In genomic region chr4:49520572-49521340, GRCm38 (mm10) we compare ENCODE assay signal across 8 mouse cellular contexts. TPM values are rescaled to one million over a fixed set of nuclear protein-coding genes. Genes with fewer than 3 reads are reported as not detected.
DNase-seq lines count a peak whose midpoint lies in the region; ATAC-seq and TF ChIP-seq lines count a peak whose summit lies in the region.

Gene Mrpl50, minus strand, starts transcription at chr4:49521093.
Gene Zfp189, plus strand, starts transcription at chr4:49521176.

- peak within 1 kb of the TSS; percentile 82 for H3K9ac ChIP-seq in ES-Bruce4 (ENCODE audit: low read depth, poor library complexity, severe bottlenecking)
- H3K9ac ChIP-seq in forebrain, embryonic 13.5 days, result peak within 1 kb of the TSS; percentile 76
- peak within 1 kb of the TSS; percentile 88 for H3K9ac ChIP-seq in liver, postnatal 0 days (replicated peaks)
- peak within 1 kb of the TSS; percentile 73 for H3K9ac ChIP-seq in neural tube, embryonic 14.5 days (replicated peaks; ENCODE audit: low read depth, low read length)

- peak within 1 kb of the TSS; percentile 75 for H3K4me2 ChIP-seq in forebrain, embryonic 13.5 days
- H3K4me2 ChIP-seq in liver, postnatal 0 days (ENCODE audit: low read depth, low read length), result peak within 1 kb of the TSS; percentile 90
- H3K4me2 ChIP-seq in neural tube, embryonic 14.5 days (ENCODE audit: low read depth, low read length), result peak within 1 kb of the TSS; percentile 71

- intact Hi-C loops in heart, postnatal 10 days (cut with DNase I), result loop anchor here (5.0 kb wide), 1 partner anchor 112 kb away; the partner anchor contains the start of gene Rnf20

- peak; percentile 99 for ATAC-seq in cerebellum, adult (ENCODE audit: insufficient number of reproducible peaks, low FRiP score, low TSS enrichment)
- peak; percentile 99 for ATAC-seq in forebrain, embryonic 13.5 days
- ATAC-seq in liver, postnatal 0 days, result peak; percentile 100
- ATAC-seq in neural tube, embryonic 14.5 days (ENCODE audit: low read depth), result peak; percentile 99

- H3K27ac ChIP-seq in ES-Bruce4 (ENCODE audit: insufficient read depth, low read length), result peak within 1 kb of the TSS; percentile 39; the same call in 1 of the 2 replicates
- peak within 1 kb of the TSS; percentile 6; the same call in 1 of the 2 replicates for H3K27ac ChIP-seq in forebrain, embryonic 13.5 days
- H3K27ac ChIP-seq in liver, postnatal 0 days (ENCODE audit: low read depth), result peak within 1 kb of the TSS; percentile 90
- peak within 1 kb of the TSS; percentile 66; the same call in 1 of the 2 replicates for H3K27ac ChIP-seq in neural tube, embryonic 14.5 days (ENCODE audit: low read depth, low read length)

- no peaks in the 10 kb centered on the region for H3K9me3 ChIP-seq in ES-Bruce4 (replicated peaks; ENCODE audit: control insufficient read depth, insufficient read depth, low read length, poor library complexity, severe bottlenecking)
- no peaks in the 10 kb centered on the region for H3K9me3 ChIP-seq in forebrain, embryonic 13.5 days (replicated peaks)
- no peaks in the 10 kb centered on the region for H3K9me3 ChIP-seq in liver, postnatal 0 days (ENCODE audit: low read length)
- no peaks in the 10 kb centered on the region for H3K9me3 ChIP-seq in neural tube, embryonic 14.5 days (ENCODE audit: control insufficient read depth, low read length)

- under 1% methylated on average over 41 of the region's 41 CpGs for WGBS in forebrain, embryonic 13.5 days
- WGBS in large intestine, adult 2 months, result under 1% methylated on average over 41 of the region's 41 CpGs
- under 1% methylated on average over 41 of the region's 41 CpGs for WGBS in liver, postnatal 0 days (ENCODE audit: insufficient replicate concordance)
- under 1% methylated on average over 41 of the region's 41 CpGs for WGBS in neural tube, embryonic 14.5 days

- no peak for TF ChIP-seq EP300 in ES-Bruce4 (IDR thresholded peaks at IDR 0.05; ENCODE audit: insufficient read depth, low read depth, low read length)
- no peak for TF ChIP-seq EP300 in liver, postnatal 0 days (IDR thresholded peaks at IDR 0.05; ENCODE audit: low read depth)

- H3K36me3 ChIP-seq in ES-Bruce4 (ENCODE audit: control insufficient read depth, insufficient read depth, low read length, poor library complexity, severe bottlenecking), result no peaks in the 10 kb centered on the region
- H3K36me3 ChIP-seq in forebrain, embryonic 13.5 days (ENCODE audit: poor library complexity, severe bottlenecking), result peaks cover 24% of the 10 kb centered on the region
- peaks cover 4% of the 10 kb centered on the region; the same call in 1 of the 2 replicates for H3K36me3 ChIP-seq in liver, postnatal 0 days (replicated peaks; ENCODE audit: insufficient read depth, low read length)
- H3K36me3 ChIP-seq in neural tube, embryonic 14.5 days (ENCODE audit: control insufficient read depth, insufficient read depth, low read length), result 0 out of 2 replicates have a peak, but pooled peaks cover 2% of the 10 kb centered on the region

- peak; percentile 97 for DNase-seq in heart, postnatal 10 days
- peak; percentile 92 for DNase-seq in large intestine, adult 2 months (ENCODE audit: low read depth, low spot score)
- peak; percentile 92 for DNase-seq in liver, postnatal 0 days
- peak; percentile 88 for DNase-seq in testis, postnatal 10 days (ENCODE audit: low spot score)

- no peak for TF ChIP-seq POLR2A in ES-Bruce4 (IDR thresholded peaks at IDR 0.05; ENCODE audit: insufficient read depth, low read length)

- H3K27me3 ChIP-seq in ES-Bruce4 (ENCODE audit: control insufficient read depth, insufficient read depth, low read length, poor library complexity, severe bottlenecking), result no peaks in the 10 kb centered on the region
- no peaks in the 10 kb centered on the region for H3K27me3 ChIP-seq in forebrain, embryonic 13.5 days
- H3K27me3 ChIP-seq in liver, postnatal 0 days (ENCODE audit: insufficient read depth, low read length), result no peaks in the 10 kb centered on the region
- H3K27me3 ChIP-seq in neural tube, embryonic 14.5 days (ENCODE audit: control insufficient read depth, insufficient read depth, low read length), result no peaks in the 10 kb centered on the region

- no peaks in the 10 kb centered on the region for H3K4me1 ChIP-seq in ES-Bruce4 (ENCODE audit: control insufficient read depth, insufficient read depth, low read length)
- peaks cover 37% of the 10 kb centered on the region for H3K4me1 ChIP-seq in forebrain, embryonic 13.5 days
- peaks cover 13% of the 10 kb centered on the region for H3K4me1 ChIP-seq in liver, postnatal 0 days (ENCODE audit: insufficient read depth)
- H3K4me1 ChIP-seq in neural tube, embryonic 14.5 days (ENCODE audit: control insufficient read depth, insufficient read depth, low read length), result peaks cover 14% of the 10 kb centered on the region

- H3K4me3 ChIP-seq in ES-Bruce4 (ENCODE audit: low read depth, low read length), result peak within 1 kb of the TSS; percentile 99
- peak within 1 kb of the TSS; percentile 74 for H3K4me3 ChIP-seq in forebrain, embryonic 13.5 days
- peak within 1 kb of the TSS; percentile 84 for H3K4me3 ChIP-seq in liver, postnatal 0 days (ENCODE audit: low read depth, low read length)
- peak within 1 kb of the TSS; percentile 64 for H3K4me3 ChIP-seq in neural tube, embryonic 14.5 days (ENCODE audit: low read depth, low read length)

- no peak for TF ChIP-seq CTCF in ES-Bruce4 (IDR thresholded peaks at IDR 0.05; ENCODE audit: low read depth, low read length)
- no peak for TF ChIP-seq CTCF in liver, postnatal 0 days (IDR thresholded peaks at IDR 0.05; ENCODE audit: low read depth)

RNA-seq across cellular contexts. Expression of gene Mrpl50, which starts in this region (rescaled TPM):
- 44.4 and 46.0 TPM in 2 replicates for polyA plus RNA-seq in ES-Bruce4 (2011; ENCODE audit: insufficient read depth, insufficient read length, low read depth, missing spikeins)
- 82.1 and 82.3 TPM in 2 replicates for polyA plus RNA-seq in forebrain, embryonic 13.5 days (2015; fragmentation: Nextera tagmentation; extraction: Ambion mirVana)
- total RNA-seq in heart, postnatal 10 days (2021), result 10 to 100 TPM; 37.3 to 41.7 TPM
- 6.1 and 6.2 TPM in 2 replicates for polyA plus RNA-seq in large intestine, adult 2 months (2012; rRNA removed)
- polyA plus RNA-seq in liver, postnatal 0 days (2015; fragmentation: Nextera tagmentation; extraction: Ambion mirVana), result 64.3 and 66.1 TPM in 2 replicates
- polyA plus RNA-seq in neural tube, embryonic 14.5 days (2014; fragmentation: Nextera tagmentation; extraction: Ambion mirVana), result 79.1 and 83.1 TPM in 2 replicates

RNA-seq across cellular contexts. Expression of gene Zfp189, which starts in this region (rescaled TPM):
- 4.9 and 5.0 TPM in 2 replicates for polyA plus RNA-seq in ES-Bruce4 (2011; ENCODE audit: insufficient read depth, insufficient read length, low read depth, missing spikeins)
- 13.3 and 13.8 TPM in 2 replicates for polyA plus RNA-seq in forebrain, embryonic 13.5 days (2015; fragmentation: Nextera tagmentation; extraction: Ambion mirVana)
- total RNA-seq in heart, postnatal 10 days (2021), result 1 to 10 TPM; 5.8 to 8.1 TPM
- 0.20 and 0.32 TPM in 2 replicates for polyA plus RNA-seq in large intestine, adult 2 months (2012; rRNA removed)
- 2.2 and 2.5 TPM in 2 replicates for polyA plus RNA-seq in liver, postnatal 0 days (2015; fragmentation: Nextera tagmentation; extraction: Ambion mirVana)
- 13.0 and 14.5 TPM in 2 replicates for polyA plus RNA-seq in neural tube, embryonic 14.5 days (2014; fragmentation: Nextera tagmentation; extraction: Ambion mirVana)

Comparison
In these comparisons a context has a peak if more than half of its experiments do, and no peak if none do; other contexts are left out.
1. Peak in every context shown above with its lines: DNase-seq, ATAC-seq, H3K4me3 ChIP-seq and H3K27ac ChIP-seq.
2. H3K27ac ChIP-seq: peak in every context shown above with its lines; median percentile 90 in liver, postnatal 0 days; 66 in neural tube, embryonic 14.5 days; 39 in ES-Bruce4; 6 in forebrain, embryonic 13.5 days.